Mouse (Mus musculus) intestine, postnatal 0 days (tissue): ENCODE results near the gene Slc25a22. TPM values are rescaled to one million over a fixed set of nuclear protein-coding genes. Genes with fewer than 3 reads are reported as not detected.

Experiments
- ATAC-seq: fragments of 200-750 bp; cut with Nextera tagmentation; 2 replicates; pipeline ENCODE4 v1.8.0; 2017; ENCODE audit warnings: mild to moderate bottlenecking, moderate TSS enrichment, moderate library complexity
- H3K27ac ChIP-seq: fragments of 300-500 bp; sonication (generic); 2 replicates; pipeline ENCODE4 v1.5.1; 2014; ENCODE audit warnings: mild to moderate bottlenecking, low read depth, low read length, moderate library complexity
- H3K27me3 ChIP-seq: fragments of 300-500 bp; sonication (generic); replicated peaks from 2 replicates; pipeline ENCODE4 v1.6.1; 2014; ENCODE audit warnings: low read length, mixed read lengths; ENCODE audit not compliant: control insufficient read depth, insufficient read depth
- H3K36me3 ChIP-seq: fragments of 300-500 bp; sonication (generic); 2 replicates; pipeline ENCODE4 v1.6.1; 2014; ENCODE audit warnings: mild to moderate bottlenecking, moderate library complexity; ENCODE audit not compliant: control insufficient read depth, insufficient read depth
- H3K4me1 ChIP-seq: fragments of 300-500 bp; sonication (generic); replicated peaks from 2 replicates; pipeline ENCODE4 v1.6.1; 2014; ENCODE audit warnings: antibody characterized with exemption, low read length, mixed read lengths; ENCODE audit not compliant: control insufficient read depth, insufficient read depth
- H3K4me2 ChIP-seq: fragments of 300-500 bp; sonication (generic); replicated peaks from 2 replicates; pipeline ENCODE4 v1.6.1; 2014; ENCODE audit warnings: low read depth, mild to moderate bottlenecking, moderate library complexity
- H3K4me3 ChIP-seq: fragments of 300-500 bp; sonication (generic); 2 replicates; pipeline ENCODE4 v1.5.1; 2014; ENCODE audit warnings: low read depth, low read length
- H3K9ac ChIP-seq: fragments of 300-500 bp; sonication (generic); 2 replicates; pipeline ENCODE4 v1.6.1; 2014; ENCODE audit warnings: mild to moderate bottlenecking, low read depth, low read length
- H3K9me3 ChIP-seq: fragments of 300-500 bp; sonication (generic); 2 replicates; pipeline ENCODE4 v1.6.1; 2016; ENCODE audit warnings: mixed run types; ENCODE audit not compliant: control insufficient read depth
- CTCF ChIP-seq: sonication (generic); IDR thresholded peaks from 2 replicates; pipeline ENCODE4 v1.5.1; 2016; ENCODE audit warnings: low read depth, mild to moderate bottlenecking, control low read depth, antibody characterized with exemption, moderate library complexity
- WGBS: fragments of 180-500 bp; shearing (Covaris S2); extraction: QIAGEN DNeasy Blood & Tissue Kit; methylation state at CpG from one replicate; pipeline ENCODE4 v1.1.7; 2014; 5-methylcytosine and 5-hydroxymethylcytosine counted together
- polyA plus RNA-seq: library from polyadenylated mRNA; unstranded; fragments of >200 nt; fragmentation: Nextera tagmentation; extraction: Ambion mirVana; gene quantifications from 2 replicates; pipeline ENCODE4 v1.2.1, GENCODE M21; 2015

Slc25a22 gene
- polyA plus RNA-seq, 1 experiment from 2014 or later = 67.7 TPM

- H3K27ac ChIP-seq = peak within 1 kb of the TSS; percentile 87
- peaks cover 10% of the 10 kb centered on the region; the same call in 1 of the 2 replicates for H3K4me1 ChIP-seq
- peak; percentile 36 for TF ChIP-seq CTCF
- peak within 1 kb of the TSS; percentile 62 for H3K4me3 ChIP-seq
- under 1% methylated on average over 87 of the region's 87 CpGs for WGBS
- H3K36me3 ChIP-seq = peaks cover 22% of the 10 kb centered on the region
- H3K9me3 ChIP-seq = no peaks in the 10 kb centered on the region
- H3K27me3 ChIP-seq = no peaks in the 10 kb centered on the region
- ATAC-seq = peak; percentile 71
- H3K9ac ChIP-seq = peak within 1 kb of the TSS; percentile 59
- peak within 1 kb of the TSS; percentile 98 for H3K4me2 ChIP-seq
Observed at GRCm38 (mm10) chr7:141475011-141475804, 37.5 kb upstream of the Slc25a22 start, which contains the start of the genes Polr2l and Tspan4. Gene Polr2l, minus strand, starts transcription at chr7:141475132. Gene Tspan4, plus strand, starts transcription at chr7:141475240.

DNA sequence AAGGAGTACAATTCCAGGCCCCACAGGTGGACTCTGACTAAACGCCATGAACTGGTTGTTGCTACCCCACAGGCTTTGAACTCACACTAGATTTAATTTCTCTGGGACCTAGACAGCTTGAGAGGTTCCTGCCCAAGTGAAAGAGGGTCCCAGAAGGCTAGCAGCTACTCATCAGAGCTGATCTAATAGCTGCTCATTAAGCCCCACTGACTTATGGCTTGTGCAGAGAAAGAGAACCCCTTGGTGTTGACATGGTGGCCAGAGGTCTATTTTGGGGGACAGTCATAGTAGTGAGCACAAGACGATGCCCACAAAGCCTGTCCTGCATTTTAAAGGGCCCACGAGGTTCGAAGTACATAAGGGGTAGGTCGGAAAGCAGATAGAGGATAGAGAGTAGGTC is 36.5 kb upstream of the Slc25a22 start:
- Histone ChIP-seq H3K4me1 (peaks cover 14% of the 10 kb centered on the region), H3K36me3 (peaks cover 31% of the 10 kb centered on the region), H3K9ac (peak overlapping the region; percentile 59), H3K4me2 (peak overlapping the region; percentile 98), H3K27me3 (no peaks in the 10 kb centered on the region), H3K4me3 (peak overlapping the region; percentile 62), H3K27ac (no peak overlapping the region), H3K9me3 (no peaks in the 10 kb centered on the region)
- no peak for ATAC-seq
- WGBS = 6% methylated on average over 5 of the region's 5 CpGs
- TF ChIP-seq CTCF = no peak

DNA sequence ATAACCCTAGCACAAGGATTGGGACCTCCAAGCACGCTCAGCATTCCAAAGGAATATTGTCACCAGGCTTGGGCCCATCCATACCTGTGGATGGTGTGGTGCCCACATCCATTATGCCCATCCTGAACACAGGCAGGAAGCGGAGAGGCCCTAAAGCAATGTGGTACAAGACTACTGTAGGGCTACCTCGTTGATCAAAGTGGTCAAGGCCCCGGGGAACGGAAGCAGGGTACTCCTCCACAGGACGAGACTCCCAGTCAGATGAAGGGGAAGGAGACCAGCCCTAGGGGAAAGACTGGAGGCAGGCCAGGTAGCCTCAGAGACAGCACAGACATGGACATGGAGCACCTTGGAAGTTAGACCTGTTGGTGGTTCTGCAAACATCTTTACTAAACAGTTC is 35.1 kb upstream of the Slc25a22 start:
- H3K27ac ChIP-seq = no peak overlapping the region
- H3K4me1 ChIP-seq = peaks cover 23% of the 10 kb centered on the region
- peaks cover 31% of the 10 kb centered on the region for H3K36me3 ChIP-seq
- 82% methylated on average over 6 of the region's 6 CpGs for WGBS
- H3K4me3 ChIP-seq = no peak overlapping the region
- TF ChIP-seq CTCF = no peak
- H3K4me2 ChIP-seq = no peak overlapping the region
- H3K9me3 ChIP-seq = no peaks in the 10 kb centered on the region
- no peak overlapping the region for H3K9ac ChIP-seq
- no peak for ATAC-seq
- H3K27me3 ChIP-seq = no peaks in the 10 kb centered on the region

DNA sequence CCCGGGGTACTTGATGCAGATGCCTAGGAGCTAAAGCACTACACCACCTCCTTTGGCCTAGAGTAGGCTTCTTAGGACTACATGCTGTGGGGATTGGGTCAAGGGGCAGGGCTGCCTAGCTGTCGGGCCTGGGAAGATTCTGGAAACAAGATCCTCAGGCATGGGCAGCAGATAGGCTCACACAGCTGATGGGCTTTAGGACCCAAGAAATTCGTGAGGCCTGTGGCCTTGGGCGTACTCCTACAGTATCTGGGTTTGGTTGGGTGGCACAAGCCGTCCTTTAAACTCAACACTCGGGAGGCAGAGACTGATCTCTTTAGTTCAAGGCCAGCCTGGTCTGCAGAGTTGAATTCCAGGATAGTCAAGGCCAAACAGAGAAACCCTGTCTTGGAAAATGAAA is 34.5 kb upstream of the Slc25a22 start:
- H3K4me1 ChIP-seq = peaks cover 23% of the 10 kb centered on the region
- WGBS = 68% methylated on average over 6 of the region's 6 CpGs
- no peak for ATAC-seq

DNA sequence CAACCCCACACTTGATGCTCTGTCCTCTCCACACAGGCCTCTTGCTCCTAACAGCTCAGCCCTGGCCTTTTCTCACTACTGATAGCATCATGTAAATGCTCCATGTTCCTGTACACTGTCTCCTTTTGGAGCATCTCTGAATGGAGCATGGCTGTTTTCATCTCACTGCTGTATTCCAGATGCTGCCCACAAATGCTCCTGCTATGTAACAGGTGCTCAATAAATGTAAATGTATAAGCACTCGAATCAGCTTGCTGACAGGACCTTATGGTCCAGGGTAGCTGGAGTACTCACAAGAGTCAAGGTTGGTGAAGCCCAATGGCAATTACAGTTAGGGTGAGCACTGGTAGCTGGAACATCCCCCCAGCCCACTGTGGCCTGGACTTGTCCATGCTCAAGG is 33.5 kb upstream of the Slc25a22 start:
- no peak for TF ChIP-seq CTCF
- Histone ChIP-seq H3K4me1 (peaks cover 22% of the 10 kb centered on the region), H3K27ac (no peak overlapping the region), H3K4me3 (no peak overlapping the region), H3K9ac (no peak overlapping the region), H3K9me3 (no peaks in the 10 kb centered on the region), H3K36me3 (peaks cover 31% of the 10 kb centered on the region), H3K27me3 (no peaks in the 10 kb centered on the region), H3K4me2 (no peak overlapping the region)
- WGBS = 86% methylated on average over 1 of the region's 1 CpGs
- ATAC-seq = no peak

More for the DNA sequence above, 34.5 kb upstream of the Slc25a22 start:
- H3K27ac ChIP-seq = no peak overlapping the region; the same call in 1 of the 2 replicates
- H3K9me3 ChIP-seq = no peaks in the 10 kb centered on the region
- H3K36me3 ChIP-seq = peaks cover 31% of the 10 kb centered on the region
- no peak overlapping the region for H3K4me3 ChIP-seq
- TF ChIP-seq CTCF = no peak
- H3K27me3 ChIP-seq = no peaks in the 10 kb centered on the region
- no peak overlapping the region for H3K4me2 ChIP-seq
- no peak overlapping the region for H3K9ac ChIP-seq

DNA sequence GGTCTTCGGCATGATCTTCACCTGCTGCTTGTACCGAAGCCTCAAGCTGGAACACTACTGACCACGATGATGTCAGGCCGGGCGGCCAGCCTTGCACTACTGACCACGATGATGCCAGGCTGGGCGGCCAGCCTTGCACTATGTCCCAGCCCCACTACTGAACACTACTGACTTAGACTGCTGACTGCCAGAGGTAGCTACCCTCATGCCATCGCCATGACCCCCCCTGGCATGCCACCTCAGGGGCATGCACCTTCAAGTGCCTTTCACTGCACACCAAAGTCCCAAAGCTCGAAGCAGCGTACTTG is 32.9 kb upstream of the Slc25a22 start:
- 88% methylated on average over 10 of the region's 10 CpGs for WGBS
- Histone ChIP-seq H3K4me2 (no peak overlapping the region), H3K9me3 (no peaks in the 10 kb centered on the region), H3K4me3 (no peak overlapping the region), H3K27ac (no peak overlapping the region), H3K9ac (no peak overlapping the region), H3K36me3 (peaks cover 31% of the 10 kb centered on the region), H3K4me1 (peaks cover 20% of the 10 kb centered on the region), H3K27me3 (no peaks in the 10 kb centered on the region)
- ATAC-seq = no peak
- no peak for TF ChIP-seq CTCF
